Mouse (Mus musculus): ENCODE measurements around the gene Col15a1.

The Col15a1 gene

GRCm38 (mm10) chr4:47310812-47311211 lies 102.9 kb downstream of the Col15a1 start:
- DNase-seq = no peak

GRCm38 (mm10) chr4:47311467-47311866 lies 103.5 kb downstream of the Col15a1 start:
- DNase-seq = no peak

GRCm38 (mm10) chr4:47311929-47312328 lies 104.0 kb downstream of the Col15a1 start:
- DNase-seq = peak; percentile 57 to 68

- no peak for DNase-seq
Observed at GRCm38 (mm10) chr4:47312676-47313075, 104.7 kb downstream of the Col15a1 start.

GRCm38 (mm10) chr4:47313710-47314410 lies 105.9 kb downstream of the Col15a1 start:
- no peak for DNase-seq

- no peak for DNase-seq
Observed at GRCm38 (mm10) chr4:47315458-47315857, 107.5 kb downstream of the Col15a1 start.

- peak; percentile 71 to 78 for DNase-seq
Observed at GRCm38 (mm10) chr4:47316432-47316831, 108.5 kb downstream of the Col15a1 start.

GRCm38 (mm10) chr4:47319561-47320321 lies 111.8 kb downstream of the Col15a1 start:
- no peak for DNase-seq

- DNase-seq = no peak
Observed at GRCm38 (mm10) chr4:47322315-47322714, 114.4 kb downstream of the Col15a1 start.

GRCm38 (mm10) chr4:47324206-47324605 lies 116.2 kb downstream of the Col15a1 start:
- no peak for DNase-seq

- DNase-seq = no peak
Observed at GRCm38 (mm10) chr4:47327782-47328181, 119.8 kb downstream of the Col15a1 start.

- no peak for DNase-seq
Observed at GRCm38 (mm10) chr4:47329285-47329684, 121.3 kb downstream of the Col15a1 start.

GRCm38 (mm10) chr4:47330378-47331052 lies 122.6 kb downstream of the Col15a1 start:
- DNase-seq = no peak

- no peak for DNase-seq
Observed at GRCm38 (mm10) chr4:47332812-47333343, 124.9 kb downstream of the Col15a1 start.

GRCm38 (mm10) chr4:47333541-47333940 lies 125.6 kb downstream of the Col15a1 start:
- DNase-seq = no peak

- no peak for DNase-seq
Observed at GRCm38 (mm10) chr4:47336941-47337600, 129.1 kb downstream of the Col15a1 start.

GRCm38 (mm10) chr4:47342632-47343031 lies 134.7 kb downstream of the Col15a1 start:
- peak in 1 of 2 experiments; percentile 14 for DNase-seq

- DNase-seq = no peak
Observed at GRCm38 (mm10) chr4:47347022-47347421, 139.1 kb downstream of the Col15a1 start.

GRCm38 (mm10) chr4:47349759-47350158 lies 141.8 kb downstream of the Col15a1 start:
- peak; percentile 36 to 39 for DNase-seq

- peak; percentile 63 to 65 for DNase-seq
Observed at GRCm38 (mm10) chr4:47351386-47352049, 143.6 kb downstream of the Col15a1 start.

- peak; percentile 45 for DNase-seq
Observed at GRCm38 (mm10) chr4:47352061-47352661, 144.2 kb downstream of the Col15a1 start.

Measured in cerebellum, postnatal 10 days (tissue).